Mouse (Mus musculus) CH12.LX (cell line): ENCODE results near the gene Atp1a4.

Experiments
- CTCF ChIP-seq, 2 experiments: IDR thresholded peaks in 1 of 2; conservative IDR thresholded peaks in 1 of 2; 2 replicates each; pipeline ENCODE4 v1.5.1; 2011 to 2012; ENCODE audit warnings: low read depth in 2 of 2, low read length in 2 of 2, improper control_type of control experiment in 1 of 2, inconsistent platforms in 1 of 2, mild to moderate bottlenecking in 1 of 2, moderate library complexity in 1 of 2
- GABPA ChIP-seq: IDR thresholded peaks from 2 replicates; pipeline ENCODE4 v1.6.1; 2012; ENCODE audit warnings: low read depth, low read length, improper control_type of control experiment, inconsistent platforms; ENCODE audit not compliant: insufficient replicate concordance
- POLR2A ChIP-seq: IDR thresholded peaks from 2 replicates; pipeline ENCODE4 v1.6.1; 2011; ENCODE audit warnings: low read depth, mild to moderate bottlenecking, improper control_type of control experiment, low read length
- POLR2AphosphoS2 ChIP-seq: IDR thresholded peaks from 2 replicates; pipeline ENCODE4 v1.6.1; 2011; ENCODE audit warnings: low read depth, low read length, improper control_type of control experiment
- USF1 ChIP-seq: IDR thresholded peaks from 2 replicates; pipeline ENCODE4 v1.6.1; 2014; ENCODE audit warnings: low read depth, mild to moderate bottlenecking, inconsistent platforms, low read length, improper control_type of control experiment

GRCm38 (mm10) chr1:172218164-172218910, 39.9 kb downstream of the Atp1a4 start:
- TF ChIP-seq CTCF (conservative IDR thresholded peaks at IDR 0.05 in 1 of 2, IDR thresholded peaks at IDR 0.05 in 1 of 2; ENCODE audit: low read depth in 2 of 2, low read length in 2 of 2) (no peak), USF1 (no peak), GABPA (no peak), POLR2A (no peak), POLR2AphosphoS2 (no peak)
